Mouse (Mus musculus) WW6 (cell line): ENCODE data around the gene Manba.

ENCODE experiments used
- DNase-seq: peaks from one replicate; pipeline ENCODE4 v3.0.0-alpha.2; 2013; ENCODE audit warnings: low read depth, low spot score

Gene Manba

DNA sequence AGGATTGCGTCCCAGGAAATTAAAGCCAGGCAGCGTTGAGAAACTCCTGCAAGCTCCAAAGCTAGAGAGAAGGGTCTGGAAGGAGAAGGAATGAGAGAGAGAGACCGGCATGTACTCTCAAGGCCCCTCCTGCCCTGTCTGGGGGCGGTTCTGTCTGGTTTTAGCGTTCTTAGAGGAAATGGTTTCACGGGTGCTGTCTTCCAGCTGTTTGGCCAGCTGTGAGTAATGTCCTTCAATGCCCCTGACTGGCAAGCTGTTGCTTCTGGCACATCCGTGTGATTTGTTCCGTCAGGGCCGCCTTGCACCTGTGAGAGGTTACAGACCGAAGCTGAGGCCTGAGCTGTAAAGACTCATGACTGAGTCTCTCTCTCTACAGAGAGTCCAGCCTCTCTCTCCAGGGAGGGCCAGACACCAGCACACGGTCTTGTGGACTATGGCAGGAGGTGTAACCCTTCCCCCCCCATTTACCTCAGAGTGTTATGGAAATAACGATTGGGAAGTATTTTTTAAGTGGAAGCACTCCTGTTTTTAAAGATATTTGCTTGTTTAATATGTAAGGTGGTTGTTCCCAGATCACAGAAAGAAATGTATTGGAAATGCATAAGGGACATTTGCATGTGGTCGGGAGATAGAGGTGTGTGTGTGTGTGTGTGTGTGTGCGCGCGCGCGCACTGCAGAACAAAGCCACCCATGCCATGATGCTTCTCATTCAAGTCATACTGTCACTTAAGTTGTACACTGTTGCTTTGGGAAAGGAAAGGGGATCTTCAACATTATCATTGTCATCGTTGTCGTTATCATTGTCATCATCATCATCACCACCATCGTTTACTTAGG lies 95.2 kb downstream of the Manba start:
- DNase-seq: no peak

DNA sequence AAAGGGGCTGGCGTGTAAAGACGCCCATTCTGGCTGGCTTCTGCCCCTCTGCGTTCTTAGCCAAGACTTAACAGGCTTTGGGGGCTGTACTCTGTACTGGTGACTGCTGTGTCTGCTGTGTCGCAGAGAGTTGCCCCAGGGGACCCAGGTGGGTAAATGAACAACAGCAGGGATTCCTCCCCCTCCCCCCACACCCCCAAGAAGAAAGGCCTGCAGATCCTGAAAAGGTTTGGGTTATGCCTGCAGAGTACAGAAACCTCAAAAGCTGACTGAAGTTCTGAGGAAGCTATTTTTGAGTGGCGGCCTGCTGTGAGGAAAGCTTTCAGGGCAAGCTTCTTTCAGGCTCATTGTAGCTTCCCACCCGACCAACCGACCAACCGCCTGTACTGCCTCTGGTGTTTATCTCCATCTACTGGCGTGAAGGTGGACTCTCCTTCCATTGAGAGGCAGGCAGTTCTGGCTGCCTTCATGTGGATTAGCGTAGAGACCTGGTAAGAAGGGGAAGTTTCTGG lies 96.3 kb downstream of the Manba start:
- no peak for DNase-seq

GRCm38 (mm10) chr3:135582246-135582645 lies 96.8 kb downstream of the Manba start:
- no peak for DNase-seq

DNA sequence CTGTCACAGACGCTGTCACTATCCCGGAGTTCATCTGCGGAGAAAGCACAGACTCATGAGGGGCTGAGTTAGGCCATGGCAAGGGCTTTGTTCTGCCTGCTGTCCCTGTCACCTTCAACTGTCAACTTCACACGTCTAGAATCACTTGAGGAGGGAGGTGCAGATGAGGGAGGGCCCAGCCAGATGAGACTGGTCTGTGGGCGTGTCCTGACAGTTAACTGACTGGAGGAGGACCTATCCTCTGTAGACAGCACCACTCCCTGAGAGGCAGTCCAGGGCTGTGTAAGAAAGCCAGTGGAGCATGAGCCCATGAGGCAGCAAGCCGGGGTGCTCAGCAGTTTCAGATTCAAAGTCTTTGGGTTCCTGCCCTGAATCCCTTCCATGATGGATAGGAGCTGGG lies 100.1 kb downstream of the Manba start:
- no peak for DNase-seq

- DNase-seq: no peak
These were observed 100.6 kb downstream of the Manba start for GRCm38 (mm10) chr3:135586060-135586459.

DNA sequence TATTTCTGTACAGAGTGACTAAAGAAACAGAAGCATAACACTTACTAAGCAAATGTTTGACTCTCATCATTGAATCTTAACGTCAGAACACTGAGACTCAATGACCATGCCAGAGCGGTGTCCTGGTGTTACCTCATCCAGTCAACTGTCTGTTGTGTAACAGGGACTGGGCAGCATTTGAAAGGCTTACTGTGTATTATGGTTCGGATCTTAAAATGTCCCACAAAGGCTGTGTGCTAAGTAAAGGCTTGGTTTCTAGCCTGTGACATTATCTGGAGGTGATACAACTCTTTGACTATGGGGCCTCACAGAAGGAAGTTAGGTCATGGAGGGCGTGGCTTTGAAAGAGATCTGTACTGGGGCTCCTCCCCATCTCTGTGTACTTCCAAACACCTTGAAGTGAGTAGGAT lies 101.1 kb downstream of the Manba start:
- DNase-seq: no peak

DNA sequence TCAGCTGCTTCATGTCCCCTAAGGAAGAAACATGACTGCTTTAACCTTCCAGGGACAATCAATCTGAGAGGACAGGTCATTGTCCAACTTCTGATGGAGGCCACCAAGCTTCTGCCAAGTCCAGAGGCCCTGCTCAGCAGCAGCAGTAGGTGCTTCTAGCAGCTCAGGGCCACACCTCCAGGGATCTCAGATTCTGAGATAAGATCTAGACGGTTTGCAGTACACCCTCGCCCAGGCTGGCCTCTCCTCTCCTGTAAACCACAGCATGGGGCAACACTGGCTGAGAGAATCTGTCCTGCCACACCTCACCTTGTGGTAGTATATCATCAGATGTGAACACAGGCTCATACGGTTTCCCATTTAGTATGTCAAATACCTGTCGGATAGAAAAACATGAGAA lies 105.1 kb downstream of the Manba start:
- no peak for DNase-seq

- DNase-seq: no peak
These were observed 106.0 kb downstream of the Manba start for GRCm38 (mm10) chr3:135591376-135591775.

GRCm38 (mm10) chr3:135592011-135592410 lies 106.6 kb downstream of the Manba start:
- DNase-seq: no peak

- DNase-seq: no peak
These were observed 109.0 kb downstream of the Manba start for GRCm38 (mm10) chr3:135594238-135594917.

DNA sequence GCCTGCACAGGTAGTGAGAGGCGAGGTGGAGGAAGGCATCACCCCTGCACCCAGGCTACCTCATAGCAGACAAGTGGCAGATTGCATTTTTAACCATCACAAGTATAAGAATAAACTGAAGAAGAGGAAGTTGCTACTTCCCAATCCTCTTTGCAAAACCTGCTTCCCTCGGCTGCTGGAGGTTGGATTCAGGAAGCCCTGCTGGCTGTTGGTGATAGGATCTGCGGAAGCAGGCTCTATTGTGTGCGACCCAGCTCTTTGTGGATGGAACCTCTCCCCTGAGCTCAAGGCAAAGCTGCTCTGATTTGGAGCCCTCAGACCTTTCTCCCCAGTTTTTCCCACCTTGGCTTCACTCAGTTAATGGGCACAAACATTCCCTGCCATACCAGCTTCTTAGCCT lies 111.6 kb downstream of the Manba start:
- no peak for DNase-seq

- DNase-seq: no peak
These were observed 112.9 kb downstream of the Manba start for GRCm38 (mm10) chr3:135598355-135598754.

DNA sequence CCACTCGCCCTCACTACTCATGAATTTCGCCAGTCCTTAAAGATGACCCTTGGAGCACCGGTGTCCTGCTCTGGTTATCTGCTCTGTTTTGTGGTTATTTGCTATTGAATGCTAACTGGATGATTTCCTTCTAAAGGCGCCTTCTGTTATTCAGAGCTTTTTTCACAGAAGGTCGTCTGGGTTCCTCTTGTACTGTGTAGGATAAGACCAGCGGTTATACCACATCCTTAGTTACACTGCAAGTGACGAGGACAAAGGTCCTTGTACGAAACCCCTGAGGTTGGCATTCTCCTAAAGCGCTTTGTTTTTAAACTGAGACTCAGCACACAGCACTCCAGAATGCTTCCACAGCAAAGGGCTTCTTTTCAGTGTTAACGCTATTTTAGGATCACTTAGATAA lies 117.3 kb downstream of the Manba start:
- DNase-seq: no peak

GRCm38 (mm10) chr3:135604626-135605417 lies 119.4 kb downstream of the Manba start:
- DNase-seq: no peak

DNA sequence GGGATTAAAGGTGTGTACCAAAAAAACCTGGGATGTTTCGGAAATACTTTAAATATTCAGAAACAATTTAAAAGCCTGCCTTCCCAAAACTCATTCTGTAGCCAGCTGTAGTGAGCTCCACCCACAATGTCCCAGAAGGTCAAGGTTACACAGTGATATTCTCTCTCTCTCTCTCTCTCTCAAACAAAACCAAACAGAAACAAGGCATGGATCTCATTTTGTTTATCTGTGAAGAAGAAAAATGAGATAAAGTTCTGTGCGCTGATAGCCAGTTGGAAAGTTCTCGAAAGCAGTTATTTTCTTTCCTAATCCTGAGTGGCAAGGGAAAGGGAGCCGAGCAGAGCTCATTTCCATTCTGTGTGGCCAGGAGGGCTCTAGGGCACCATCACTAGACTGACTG lies 120.1 kb downstream of the Manba start:
- DNase-seq: no peak

DNA sequence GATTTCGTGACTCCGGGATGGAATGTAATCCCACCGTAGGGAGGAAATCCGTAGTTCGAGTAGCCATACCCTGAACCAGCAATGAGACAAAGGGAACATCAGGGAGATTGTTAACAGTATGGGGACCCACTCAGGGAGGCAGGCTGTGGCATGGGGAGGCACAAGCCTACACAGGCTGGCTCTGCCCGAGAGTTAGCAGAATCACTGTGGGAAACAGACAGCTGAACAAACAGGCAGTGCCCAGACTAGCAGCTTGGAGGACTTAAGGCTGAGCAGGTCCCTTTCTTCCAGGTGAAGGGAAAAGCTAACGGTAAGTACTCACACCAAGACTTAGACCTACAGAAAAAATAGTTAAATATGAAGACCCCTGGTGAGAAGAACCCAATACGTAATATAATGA lies 121.2 kb downstream of the Manba start:
- DNase-seq: no peak

DNA sequence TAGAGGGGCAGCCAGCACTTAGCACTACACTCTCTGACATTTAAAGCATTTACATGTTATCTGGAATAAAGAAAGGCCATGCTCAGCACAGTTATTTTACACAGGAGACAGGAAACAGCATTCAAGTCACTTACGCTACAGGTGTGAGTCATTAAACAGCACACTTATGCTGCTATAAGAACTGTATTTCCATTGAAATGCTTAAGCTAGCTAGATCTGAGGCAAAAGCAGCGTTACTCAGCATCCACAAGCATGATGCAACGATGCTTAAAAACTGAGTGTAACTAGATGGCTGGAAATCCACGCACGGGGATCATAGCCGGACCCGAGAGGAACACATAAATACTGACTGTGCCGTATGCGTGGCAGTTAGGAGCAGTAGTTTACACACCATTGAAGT lies 121.6 kb downstream of the Manba start:
- no peak for DNase-seq

GRCm38 (mm10) chr3:135607660-135608473 lies 122.5 kb downstream of the Manba start:
- DNase-seq: no peak

DNA sequence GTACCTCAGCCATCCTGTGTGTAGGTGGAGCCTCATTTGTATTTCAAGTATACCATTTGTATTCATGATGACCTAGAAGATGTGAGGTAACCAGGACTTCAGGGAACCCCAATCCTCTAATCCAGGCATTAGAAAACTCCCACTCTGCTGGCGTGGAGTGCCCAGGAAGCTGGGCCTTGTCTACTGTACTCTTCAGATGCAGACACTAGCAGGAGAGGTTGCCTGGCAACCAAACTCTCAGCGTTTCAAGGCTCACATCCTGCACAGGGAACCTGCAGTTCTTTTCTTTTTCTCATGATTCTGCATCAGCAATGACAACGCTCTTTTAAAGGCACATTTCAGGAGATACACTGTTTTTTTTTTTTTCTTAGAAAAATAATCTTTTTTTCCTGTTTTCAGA lies 124.8 kb downstream of the Manba start:
- DNase-seq: no peak

- DNase-seq: no peak
These were observed 129.0 kb downstream of the Manba start for GRCm38 (mm10) chr3:135614376-135614775.

GRCm38 (mm10) chr3:135616730-135617129 lies 131.3 kb downstream of the Manba start:
- DNase-seq: no peak
